Mouse (Mus musculus): ENCODE results near the gene 6430531B16Rik. TPM values are rescaled to one million over a fixed set of nuclear protein-coding genes. Genes with fewer than 3 reads are reported as not detected.

Gene 6430531B16Rik
- 0.85 and 1.1 TPM in 2 replicates for polyA plus RNA-seq (2015; fragmentation: Nextera tagmentation; extraction: Ambion mirVana)

- no peaks in the 10 kb centered on the region for H3K27me3 ChIP-seq
- H3K9me3 ChIP-seq: no peaks in the 10 kb centered on the region
- peak; percentile 88 for ATAC-seq (ENCODE audit: insufficient number of reproducible peaks, insufficient read depth, low FRiP score, low TSS enrichment, low read depth)
- H3K4me2 ChIP-seq: peak within 1 kb of the TSS; percentile 84
- 0 out of 2 replicates have a peak, but pooled peaks cover under 1% of the 10 kb centered on the region for H3K36me3 ChIP-seq
- no peak within 1 kb of the TSS for H3K27ac ChIP-seq
- peaks cover 12% of the 10 kb centered on the region for H3K4me1 ChIP-seq
- peak within 1 kb of the TSS; percentile 72 for H3K9ac ChIP-seq
- H3K4me3 ChIP-seq: peak within 1 kb of the TSS; percentile 57
- 5% methylated on average over 32 of the region's 32 CpGs for WGBS
These were observed at the start of gene 6430531B16Rik for GRCm38 (mm10) chr7:139978278-139978892. TSS of gene 6430531B16Rik (minus strand) at chr7:139978755.

- Histone ChIP-seq H3K4me3 (no peak overlapping the region), H3K9ac (no peak overlapping the region), H3K4me1 (no peaks in the 10 kb centered on the region), H3K9me3 (no peaks in the 10 kb centered on the region), H3K27me3 (no peaks in the 10 kb centered on the region), H3K4me2 (no peak overlapping the region), H3K36me3 (peaks cover 42% of the 10 kb centered on the region), H3K27ac (no peak overlapping the region)
- WGBS: 97% methylated on average over 17 of the region's 17 CpGs
- ATAC-seq (ENCODE audit: insufficient number of reproducible peaks, insufficient read depth, low FRiP score, low TSS enrichment, low read depth): no peak
These were observed 32.8 kb upstream of the 6430531B16Rik start for GRCm38 (mm10) chr7:140011336-140011735.

- H3K27ac ChIP-seq: no peak overlapping the region
- H3K36me3 ChIP-seq: peaks cover 68% of the 10 kb centered on the region
- no peaks in the 10 kb centered on the region for H3K27me3 ChIP-seq
- no peaks in the 10 kb centered on the region for H3K9me3 ChIP-seq
- no peak overlapping the region for H3K4me3 ChIP-seq
- H3K4me2 ChIP-seq: no peak overlapping the region
- H3K4me1 ChIP-seq: no peaks in the 10 kb centered on the region
- ATAC-seq (ENCODE audit: insufficient number of reproducible peaks, insufficient read depth, low FRiP score, low TSS enrichment, low read depth): no peak
- H3K9ac ChIP-seq: no peak overlapping the region
- WGBS: 95% methylated on average over 9 of the region's 9 CpGs
These were observed 29.2 kb upstream of the 6430531B16Rik start for GRCm38 (mm10) chr7:140007781-140008180.

- peaks cover 74% of the 10 kb centered on the region for H3K36me3 ChIP-seq
- 94% methylated on average over 9 of the region's 9 CpGs for WGBS
- no peak overlapping the region for H3K4me2 ChIP-seq
- H3K9ac ChIP-seq: no peak overlapping the region
- no peaks in the 10 kb centered on the region for H3K27me3 ChIP-seq
- H3K27ac ChIP-seq: no peak overlapping the region
- ATAC-seq (ENCODE audit: insufficient number of reproducible peaks, insufficient read depth, low FRiP score, low TSS enrichment, low read depth): no peak
- H3K9me3 ChIP-seq: no peaks in the 10 kb centered on the region
- H3K4me1 ChIP-seq: no peaks in the 10 kb centered on the region
- no peak overlapping the region for H3K4me3 ChIP-seq
These were observed 28.5 kb upstream of the 6430531B16Rik start for GRCm38 (mm10) chr7:140006861-140007611.

GRCm38 (mm10) chr7:140004666-140005065, 26.1 kb upstream of the 6430531B16Rik start:
- peaks cover 84% of the 10 kb centered on the region for H3K36me3 ChIP-seq
- WGBS: 94% methylated on average over 8 of the region's 8 CpGs
- ATAC-seq (ENCODE audit: insufficient number of reproducible peaks, insufficient read depth, low FRiP score, low TSS enrichment, low read depth): no peak

GRCm38 (mm10) chr7:140001086-140001740, 22.7 kb upstream of the 6430531B16Rik start:
- Histone ChIP-seq H3K27me3 (no peaks in the 10 kb centered on the region), H3K4me3 (no peak overlapping the region), H3K36me3 (peaks cover 95% of the 10 kb centered on the region), H3K4me1 (no peaks in the 10 kb centered on the region), H3K9me3 (no peaks in the 10 kb centered on the region), H3K4me2 (no peak overlapping the region), H3K27ac (no peak overlapping the region), H3K9ac (no peak overlapping the region)
- 49% methylated on average over 12 of the region's 12 CpGs for WGBS
- no peak for ATAC-seq (ENCODE audit: insufficient number of reproducible peaks, insufficient read depth, low FRiP score, low TSS enrichment, low read depth)

More at GRCm38 (mm10) chr7:140004666-140005065, 26.1 kb upstream of the 6430531B16Rik start:
- H3K4me1 ChIP-seq: no peaks in the 10 kb centered on the region
- no peaks in the 10 kb centered on the region for H3K27me3 ChIP-seq
- no peaks in the 10 kb centered on the region for H3K9me3 ChIP-seq
- H3K4me3 ChIP-seq: no peak overlapping the region
- no peak overlapping the region for H3K27ac ChIP-seq
- no peak overlapping the region for H3K4me2 ChIP-seq
- H3K9ac ChIP-seq: no peak overlapping the region

GRCm38 (mm10) chr7:139998691-139999350, 20.3 kb upstream of the 6430531B16Rik start:
- Histone ChIP-seq H3K9me3 (no peaks in the 10 kb centered on the region), H3K36me3 (peaks cover 85% of the 10 kb centered on the region), H3K4me3 (no peak overlapping the region), H3K4me1 (no peaks in the 10 kb centered on the region), H3K4me2 (no peak overlapping the region), H3K9ac (no peak overlapping the region), H3K27me3 (no peaks in the 10 kb centered on the region), H3K27ac (no peak overlapping the region)
- no peak for ATAC-seq (ENCODE audit: insufficient number of reproducible peaks, insufficient read depth, low FRiP score, low TSS enrichment, low read depth)
- 93% methylated on average over 13 of the region's 13 CpGs for WGBS

GRCm38 (mm10) chr7:139994676-139995075, 16.1 kb upstream of the 6430531B16Rik start:
- no peak for ATAC-seq (ENCODE audit: insufficient number of reproducible peaks, insufficient read depth, low FRiP score, low TSS enrichment, low read depth)
- Histone ChIP-seq H3K9ac (no peak overlapping the region), H3K27me3 (no peaks in the 10 kb centered on the region), H3K4me3 (no peak overlapping the region), H3K4me2 (no peak overlapping the region), H3K36me3 (peaks cover 47% of the 10 kb centered on the region), H3K9me3 (no peaks in the 10 kb centered on the region), H3K4me1 (0 out of 2 replicates have a peak, but pooled peaks cover 4% of the 10 kb centered on the region), H3K27ac (no peak overlapping the region)
- WGBS: 15% methylated on average over 3 of the region's 3 CpGs

GRCm38 (mm10) chr7:139994202-139994601, 15.6 kb upstream of the 6430531B16Rik start:
- Histone ChIP-seq H3K9ac (no peak overlapping the region), H3K4me1 (0 out of 2 replicates have a peak, but pooled peaks cover 4% of the 10 kb centered on the region), H3K4me2 (no peak overlapping the region), H3K27me3 (no peaks in the 10 kb centered on the region), H3K27ac (no peak overlapping the region), H3K4me3 (no peak overlapping the region), H3K36me3 (peaks cover 43% of the 10 kb centered on the region), H3K9me3 (no peaks in the 10 kb centered on the region)
- 71% methylated on average over 4 of the region's 4 CpGs for WGBS
- no peak for ATAC-seq (ENCODE audit: insufficient number of reproducible peaks, insufficient read depth, low FRiP score, low TSS enrichment, low read depth)

- ATAC-seq (ENCODE audit: insufficient number of reproducible peaks, insufficient read depth, low FRiP score, low TSS enrichment, low read depth): no peak
- no peaks in the 10 kb centered on the region for H3K9me3 ChIP-seq
- H3K27ac ChIP-seq: no peak overlapping the region
- H3K4me3 ChIP-seq: no peak overlapping the region
- H3K27me3 ChIP-seq: no peaks in the 10 kb centered on the region
- peaks cover 36% of the 10 kb centered on the region for H3K36me3 ChIP-seq
- H3K4me1 ChIP-seq: 0 out of 2 replicates have a peak, but pooled peaks cover 4% of the 10 kb centered on the region
- 80% methylated on average over 6 of the region's 6 CpGs for WGBS
- no peak overlapping the region for H3K4me2 ChIP-seq
- no peak overlapping the region for H3K9ac ChIP-seq
These were observed 15.0 kb upstream of the 6430531B16Rik start for GRCm38 (mm10) chr7:139993532-139993931.

- Histone ChIP-seq H3K27ac (no peak within 1 kb of the TSS), H3K9ac (no peak within 1 kb of the TSS), H3K27me3 (no peaks in the 10 kb centered on the region), H3K4me3 (no peak within 1 kb of the TSS), H3K9me3 (no peaks in the 10 kb centered on the region), H3K4me2 (no peak within 1 kb of the TSS), H3K4me1 (0 out of 2 replicates have a peak, but pooled peaks cover 4% of the 10 kb centered on the region), H3K36me3 (peaks cover 25% of the 10 kb centered on the region)
- ATAC-seq (ENCODE audit: insufficient number of reproducible peaks, insufficient read depth, low FRiP score, low TSS enrichment, low read depth): no peak
- 23% methylated on average over 7 of the region's 7 CpGs for WGBS
These were observed 13.9 kb upstream of the 6430531B16Rik start, which contains the start of gene Adam8 for GRCm38 (mm10) chr7:139992406-139992805. TSS of gene Adam8 (minus strand) at chr7:139992562.

Measured in embryonic facial prominence, embryonic 13.5 days (tissue).